In genomic region chr12:32897199-32898120, GRCm38 (mm10) we compare ENCODE assay signal across 9 mouse cellular contexts. TPM values are rescaled to one million over a fixed set of nuclear protein-coding genes. Genes with fewer than 3 reads are reported as not detected.
DNase-seq lines count a peak whose midpoint lies in the region; ATAC-seq and TF ChIP-seq lines count a peak whose summit lies in the region.
"Had no signal": no experiment of that assay in that cellular context is flagged by ENCODE, and none has a peak within 500 bp of the region (broad histone marks: within the 10 kb centered on the region; RNA-seq: fewer than 3 reads in every experiment).

No protein-coding gene starts in this region.

- TF ChIP-seq EP300 in liver, embryonic 14.5 days (IDR thresholded peaks at IDR 0.05; ENCODE audit: low read depth) = no peak
- no peak for TF ChIP-seq EP300 in stomach, postnatal 0 days (optimal IDR thresholded peaks at IDR 0.05)

- H3K4me2 ChIP-seq in heart, embryonic 13.5 days = no peak overlapping the region
- H3K4me2 ChIP-seq in liver, embryonic 14.5 days (ENCODE audit: low read depth) = no peak overlapping the region
- no peak overlapping the region for H3K4me2 ChIP-seq in neural tube, embryonic 13.5 days
- no peak overlapping the region for H3K4me2 ChIP-seq in stomach, postnatal 0 days (replicated peaks; ENCODE audit: low read depth)

- TF ChIP-seq CTCF in brain, embryonic 14.5 days (IDR thresholded peaks at IDR 0.05; ENCODE audit: borderline replicate concordance, extremely low read depth, insufficient read depth, insufficient read length) = peak; percentile 98
- peak; percentile 96 for TF ChIP-seq CTCF in liver, embryonic 14.5 days (IDR thresholded peaks at IDR 0.05; ENCODE audit: low read depth)
- peak; percentile 96 for TF ChIP-seq CTCF in stomach, postnatal 0 days (IDR thresholded peaks at IDR 0.05; ENCODE audit: low read depth)

- TF ChIP-seq POLR2A in brain, embryonic 14.5 days (IDR thresholded peaks at IDR 0.05; ENCODE audit: borderline replicate concordance, extremely low read depth, insufficient read depth, insufficient read length, poor library complexity, severe bottlenecking) = no peak

- peak; percentile 89 for DNase-seq in brain, embryonic 14.5 days (ENCODE audit: low read depth)
- DNase-seq in fibroblast of lung, adult 2 months (ENCODE audit: low read depth) = peak; percentile 49
- DNase-seq in kidney, postnatal 14 days = peak; percentile 89
- DNase-seq in liver, embryonic 14.5 days (ENCODE audit: low read depth in 3 of 3, low spot score in 3 of 3) = peak; percentile 33 to 44 (median 35)
- peak; percentile 90 for DNase-seq in stomach, postnatal 0 days (ENCODE audit: low spot score)

- 48% methylated on average over 13 of the region's 13 CpGs for WGBS in heart, embryonic 13.5 days
- 48% methylated on average over 13 of the region's 13 CpGs for WGBS in liver, embryonic 14.5 days (ENCODE audit: insufficient replicate concordance)
- 52% methylated on average over 13 of the region's 13 CpGs for whole genome bisulfite sequencing in neural tube, embryonic 13.5 days
- 51% methylated on average over 13 of the region's 13 CpGs for WGBS in stomach, postnatal 0 days

- no peak overlapping the region for H3K27ac ChIP-seq in heart, embryonic 13.5 days (replicated peaks)
- no peak overlapping the region for H3K27ac ChIP-seq in liver, embryonic 14.5 days
- H3K27ac ChIP-seq in neural tube, embryonic 13.5 days (replicated peaks) = no peak overlapping the region
- H3K27ac ChIP-seq in stomach, postnatal 0 days (replicated peaks) = no peak overlapping the region

- 0 out of 2 replicates have a peak, but pooled peaks cover 5% of the 10 kb centered on the region for H3K4me1 ChIP-seq in heart, embryonic 13.5 days
- no peaks in the 10 kb centered on the region for H3K4me1 ChIP-seq in liver, embryonic 14.5 days (replicated peaks; ENCODE audit: control insufficient read depth in 2 of 2, insufficient read depth in 2 of 2, low read length in 1 of 2)
- peaks cover 17% of the 10 kb centered on the region for H3K4me1 ChIP-seq in neural tube, embryonic 13.5 days (replicated peaks)
- H3K4me1 ChIP-seq in stomach, postnatal 0 days (replicated peaks; ENCODE audit: control insufficient read depth, insufficient read depth) = no peaks in the 10 kb centered on the region

- H3K9ac ChIP-seq in heart, embryonic 13.5 days = no peak overlapping the region
- no peak overlapping the region for H3K9ac ChIP-seq in liver, embryonic 14.5 days (replicated peaks)
- no peak overlapping the region for H3K9ac ChIP-seq in neural tube, embryonic 13.5 days
- H3K9ac ChIP-seq in stomach, postnatal 0 days (ENCODE audit: low read length) = no peak overlapping the region

- H3K36me3 ChIP-seq in heart, embryonic 13.5 days = no peaks in the 10 kb centered on the region
- no peaks in the 10 kb centered on the region for H3K36me3 ChIP-seq in liver, embryonic 14.5 days (replicated peaks; ENCODE audit: control insufficient read depth, insufficient read depth, low read depth)
- H3K36me3 ChIP-seq in neural tube, embryonic 13.5 days = no peaks in the 10 kb centered on the region
- no peaks in the 10 kb centered on the region for H3K36me3 ChIP-seq in stomach, postnatal 0 days (ENCODE audit: control insufficient read depth, insufficient read depth, low read length)

- no peaks in the 10 kb centered on the region for H3K9me3 ChIP-seq in heart, embryonic 13.5 days
- H3K9me3 ChIP-seq in liver, embryonic 14.5 days (ENCODE audit: control insufficient read depth, low read length) = no peaks in the 10 kb centered on the region
- no peaks in the 10 kb centered on the region for H3K9me3 ChIP-seq in neural tube, embryonic 13.5 days
- H3K9me3 ChIP-seq in stomach, postnatal 0 days (ENCODE audit: control insufficient read depth, low read length) = no peaks in the 10 kb centered on the region

- peak; percentile 91 for ATAC-seq in CD4-positive, CD25-positive, alpha-beta regulatory T cell, adult 4 months
- peak; percentile 42; the same call in 1 of the 2 replicates for ATAC-seq in heart, embryonic 13.5 days (ENCODE audit: extremely low read depth, insufficient number of reproducible peaks, low FRiP score, low TSS enrichment)
- ATAC-seq in liver, embryonic 14.5 days (ENCODE audit: insufficient read depth) = no peak
- ATAC-seq in neural tube, embryonic 13.5 days (ENCODE audit: low read depth) = peak; percentile 66; the same call in 1 of the 2 replicates
- ATAC-seq in stomach, postnatal 0 days (ENCODE audit: low FRiP score, low TSS enrichment) = peak; percentile 73

- peaks cover 22% of the 10 kb centered on the region for H3K27me3 ChIP-seq in heart, embryonic 13.5 days (replicated peaks)
- no peaks in the 10 kb centered on the region for H3K27me3 ChIP-seq in liver, embryonic 14.5 days (ENCODE audit: control insufficient read depth, insufficient read depth, low read length)
- H3K27me3 ChIP-seq in neural tube, embryonic 13.5 days = 0 out of 2 replicates have a peak, but pooled peaks cover 5% of the 10 kb centered on the region
- peaks cover 2% of the 10 kb centered on the region; the same call in 1 of the 2 replicates for H3K27me3 ChIP-seq in stomach, postnatal 0 days (ENCODE audit: control insufficient read depth, insufficient read depth, low read length)

- H3K4me3 ChIP-seq in heart, embryonic 13.5 days = no peak overlapping the region
- no peak overlapping the region for H3K4me3 ChIP-seq in liver, embryonic 14.5 days (ENCODE audit: insufficient read depth in 1 of 2, low read depth in 2 of 2, low read length in 2 of 2)
- no peak overlapping the region for H3K4me3 ChIP-seq in neural tube, embryonic 13.5 days
- H3K4me3 ChIP-seq in stomach, postnatal 0 days (ENCODE audit: low read depth, low read length) = no peak overlapping the region
- H3K4me3 ChIP-seq: erythroblast, embryonic 14.5 days had no signal

RNA-seq across cellular contexts. Expression of gene Sypl, which starts 56.2 kb away (rescaled TPM):
- polyA plus RNA-seq in CD4-positive, CD25-positive, alpha-beta regulatory T cell, adult 4 months (2017; shearing (Covaris generic)) = 10 to 100 TPM; 69.7 to 85.3 TPM
- polyA plus RNA-seq in brain, embryonic 14.5 days (2012; rRNA removed) = 27.7 and 28.9 TPM in 2 replicates
- polyA plus RNA-seq in heart, embryonic 13.5 days (2015; fragmentation: Nextera tagmentation; extraction: Ambion mirVana) = 79.8 and 94.2 TPM in 2 replicates
- 9.6 and 14.6 TPM in 2 replicates for polyA plus RNA-seq in liver, embryonic 14.5 days (2012; rRNA removed)
- 32.5 and 38.6 TPM in 2 replicates for polyA plus RNA-seq in liver, embryonic 14.5 days (2014; fragmentation: Nextera tagmentation; extraction: Ambion mirVana)
- polyA plus RNA-seq in neural tube, embryonic 13.5 days (2015; fragmentation: Nextera tagmentation; extraction: Ambion mirVana) = 39.8 and 50.9 TPM in 2 replicates
- polyA plus RNA-seq in stomach, postnatal 0 days (2015; fragmentation: Nextera tagmentation; extraction: Ambion mirVana) = 172 and 177 TPM in 2 replicates

Comparison
In these comparisons a context has a peak if more than half of its experiments do, and no peak if none do; other contexts are left out.
1. DNase-seq: peak in every context shown above with its lines; median percentile 90 in stomach, postnatal 0 days; 89 in brain, embryonic 14.5 days; 89 in kidney, postnatal 14 days; 49 in fibroblast of lung, adult 2 months; 35 in liver, embryonic 14.5 days.